Mouse (Mus musculus) gastrocnemius, adult 18-20 months (tissue): ENCODE data around the gene Ppm1h. TPM values are rescaled to one million over a fixed set of nuclear protein-coding genes. Genes with fewer than 3 reads are reported as not detected.

Experiments used
- DNase-seq: peaks from one replicate; pipeline ENCODE4 v3.0.0; 2021; ENCODE audit warnings: low spot score
- microRNA-seq: library from miRNA; unstranded; fragments of <30 nt; microRNA quantifications from one replicate; pipeline ENCODE4 v1.2.0, GENCODE M21; 2021
- total RNA-seq, 2 experiments: library from RNA; stranded (reverse); gene quantifications; 2 replicates each; pipeline ENCODE4 v1.2.3; 2021

Gene Ppm1h
- total RNA-seq, 2 experiments from 2014 or later: 1.5 to 1.8 TPM

DNA sequence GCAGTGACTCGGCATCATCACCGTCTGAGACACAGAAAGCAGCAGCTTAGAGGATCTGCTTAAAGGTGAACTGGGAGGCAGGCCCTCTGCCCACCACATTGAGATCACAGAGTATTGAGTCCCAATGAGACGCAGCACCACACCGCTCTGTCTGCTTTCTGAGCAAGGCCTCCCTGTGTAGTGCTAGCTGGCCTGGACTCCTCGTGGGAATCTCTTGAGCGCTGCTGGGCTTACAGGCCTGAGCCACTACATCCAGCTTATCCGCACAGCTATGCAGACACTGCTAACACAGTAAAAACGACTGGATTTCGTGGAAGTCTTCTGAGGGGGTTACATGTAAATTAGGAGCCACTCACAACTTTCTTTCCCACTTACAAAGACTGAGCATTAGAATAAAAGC is 313.1 kb downstream of the Ppm1h start:
- no peak for DNase-seq

DNA sequence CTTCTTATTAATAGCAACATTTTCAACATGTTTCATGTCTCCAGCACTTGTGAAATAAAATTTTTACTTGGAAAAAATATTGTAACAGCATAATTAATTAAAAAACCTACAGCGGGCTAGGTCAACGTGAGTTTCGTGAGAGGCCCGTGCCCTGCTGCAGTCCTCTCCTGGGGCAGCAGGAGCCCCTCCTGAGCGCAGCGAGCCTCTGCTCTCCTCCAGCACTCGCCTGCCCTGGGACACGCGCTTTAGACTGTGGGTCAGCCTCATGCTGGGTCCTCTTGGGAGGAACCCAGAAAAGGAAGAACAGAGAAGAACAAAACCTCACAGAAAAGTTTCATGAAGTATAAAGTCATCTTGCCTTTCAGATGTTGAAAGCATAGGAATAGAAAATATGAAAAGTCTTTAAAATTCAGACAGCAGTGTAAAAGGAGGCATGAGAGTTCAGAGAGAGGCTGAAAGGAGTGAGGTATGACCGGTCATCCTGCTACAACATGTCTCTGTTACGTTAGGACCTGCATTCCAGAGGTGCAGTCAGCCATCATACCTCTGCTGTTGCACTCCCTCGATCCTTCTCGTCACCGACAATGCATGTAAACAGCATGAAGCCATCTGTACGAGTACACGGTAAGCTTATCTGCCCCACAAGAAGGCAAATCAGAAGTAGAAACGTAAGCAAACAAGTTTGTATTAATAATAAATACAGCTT is 316.0 kb downstream of the Ppm1h start:
- no peak for DNase-seq

Small RNA genes lying within 50 kb of the gene (microRNA-seq; reads per million reads assigned to microRNA genes)
- not detected for gene Mir6412
- gene Mir8104: not detected
- gene Mirlet7i: 60,195 reads per million, percentile 99 among the genes with 10 or more reads in this experiment

Other genes with a start within 250 kb of the Ppm1h start
- under 1 TPM; 0.48 to 0.71 TPM for gene Avpr1a, start 230.3 kb upstream of the Ppm1h start, total RNA-seq